Mouse (Mus musculus) cerebellum, adult 9-10 months (tissue): ENCODE results near the gene F2.

Source experiments
- DNase-seq: peaks from one replicate; pipeline ENCODE4 v3.0.0; 2022

Gene F2

DNA sequence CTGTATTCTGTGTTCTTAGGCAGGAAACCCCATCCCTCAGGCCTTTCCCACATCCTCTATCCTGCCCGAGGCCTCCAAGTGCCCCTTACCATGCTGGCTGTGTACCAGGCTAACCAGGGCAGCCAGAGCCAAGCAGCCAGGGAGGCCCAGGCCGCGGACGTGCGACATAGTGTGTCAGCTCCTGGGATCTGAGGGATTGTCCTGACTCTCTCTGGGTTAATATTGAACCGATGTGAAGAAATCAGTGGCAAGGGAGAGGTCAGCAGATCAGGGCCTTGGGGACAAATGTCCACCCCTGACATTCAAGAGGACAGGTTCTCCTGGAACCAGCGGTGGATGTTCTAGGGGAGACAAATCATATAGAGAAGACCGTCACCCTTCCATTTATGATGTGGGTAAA, at the start of gene F2:
Gene F2 (minus strand): TSS at position 186 of the 400 bp plus-strand sequence.
- no peak for DNase-seq

DNA sequence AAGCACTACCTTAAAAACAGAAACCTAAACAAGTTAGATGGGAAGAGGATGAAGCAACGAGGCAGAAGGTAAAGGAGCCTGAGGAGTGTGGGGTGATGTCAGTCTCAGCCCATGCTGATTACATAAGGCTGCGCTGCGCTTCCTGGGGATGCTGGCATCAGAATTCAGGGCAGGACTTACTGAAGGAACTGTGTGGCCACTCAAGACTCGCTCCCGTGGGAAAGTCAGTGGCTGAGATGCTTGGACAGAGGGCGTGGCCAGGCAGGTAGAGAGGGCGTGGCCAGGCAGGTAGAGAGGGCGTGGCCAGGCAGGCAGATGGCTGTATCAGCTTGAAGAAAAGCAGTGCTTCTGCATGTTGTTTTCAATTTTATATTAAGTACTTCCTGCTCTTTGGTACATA, 47.7 kb upstream of the F2 start:
- peak; percentile 41 for DNase-seq

DNA sequence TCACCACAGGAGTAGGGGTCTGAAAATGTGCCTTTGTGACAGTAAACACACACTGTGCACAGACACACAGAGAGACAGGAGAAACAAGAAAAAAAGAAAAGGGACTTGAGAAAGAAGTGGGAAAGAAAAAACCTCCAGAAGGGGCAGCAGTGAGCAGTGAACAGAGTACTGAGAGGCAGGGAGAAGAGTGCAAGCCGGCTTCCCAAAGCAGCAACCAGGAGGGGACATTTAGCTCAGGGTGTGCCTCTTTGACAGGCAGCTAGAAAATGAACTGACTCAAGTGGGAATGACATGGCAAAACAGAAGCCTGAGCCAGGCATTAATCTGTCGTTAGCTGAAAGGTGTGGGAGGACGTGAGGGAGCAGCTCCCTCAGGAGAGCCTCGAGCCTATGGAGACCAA, 46.6 kb upstream of the F2 start:
- peak; percentile 56 for DNase-seq

DNA sequence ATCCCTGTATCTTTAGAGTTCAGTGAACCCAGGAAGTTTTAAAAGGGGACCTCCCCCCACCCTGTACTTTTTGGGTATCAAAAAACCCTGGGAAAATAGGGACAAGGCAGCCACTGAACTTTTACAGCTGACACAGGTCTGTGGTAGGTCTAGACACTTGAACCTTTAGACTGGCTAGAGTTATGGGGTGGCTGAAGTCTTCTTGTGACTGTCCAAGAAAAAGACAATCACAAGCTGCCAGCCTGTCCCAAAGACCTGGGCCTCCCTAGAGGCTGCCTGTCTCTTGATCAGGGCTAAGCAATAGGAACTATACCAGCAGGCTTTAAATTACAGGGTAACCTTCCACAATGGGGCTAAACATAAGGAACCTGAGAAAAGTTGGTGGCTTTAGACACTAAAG, 40.7 kb upstream of the F2 start:
- no peak for DNase-seq

DNA sequence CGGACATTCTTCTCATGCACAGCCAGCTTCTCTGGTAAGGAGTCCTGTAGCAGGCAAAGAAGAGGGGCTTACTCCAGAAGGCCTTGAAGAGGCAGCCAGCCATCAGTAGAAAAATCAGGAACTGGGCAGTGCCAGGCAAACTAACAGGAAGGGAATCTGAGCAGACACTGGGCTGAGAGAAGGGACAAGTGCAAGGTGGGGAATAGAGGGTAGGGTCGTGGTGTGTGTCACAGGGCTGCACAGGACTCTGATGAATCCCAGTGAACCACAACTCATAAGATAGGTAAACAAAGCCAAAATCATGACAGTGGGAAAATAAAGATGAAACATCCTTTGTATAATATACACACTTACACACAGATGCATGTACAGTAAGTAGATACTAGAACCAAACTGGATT, 40.2 kb upstream of the F2 start:
- DNase-seq: no peak

DNA sequence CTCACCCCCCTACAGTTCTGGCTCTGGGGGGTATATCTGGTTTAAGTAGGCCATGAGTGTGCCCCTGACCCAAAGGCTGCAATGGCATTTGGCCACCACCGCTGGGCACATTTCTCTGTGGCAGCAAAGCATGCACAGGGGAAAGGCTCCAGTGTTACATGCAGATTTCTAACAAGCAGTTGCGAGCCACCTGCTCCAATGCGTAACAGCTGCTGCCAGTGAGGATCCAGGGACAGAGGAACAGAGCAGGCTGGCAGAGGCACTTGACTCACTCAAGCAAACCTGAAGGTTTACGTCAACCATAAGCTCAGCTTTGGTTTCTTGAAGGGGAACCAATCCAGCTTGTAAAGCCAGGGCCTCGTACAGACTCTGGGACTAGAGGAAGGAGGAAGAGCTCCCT, 38.7 kb upstream of the F2 start:
- no peak for DNase-seq

DNA sequence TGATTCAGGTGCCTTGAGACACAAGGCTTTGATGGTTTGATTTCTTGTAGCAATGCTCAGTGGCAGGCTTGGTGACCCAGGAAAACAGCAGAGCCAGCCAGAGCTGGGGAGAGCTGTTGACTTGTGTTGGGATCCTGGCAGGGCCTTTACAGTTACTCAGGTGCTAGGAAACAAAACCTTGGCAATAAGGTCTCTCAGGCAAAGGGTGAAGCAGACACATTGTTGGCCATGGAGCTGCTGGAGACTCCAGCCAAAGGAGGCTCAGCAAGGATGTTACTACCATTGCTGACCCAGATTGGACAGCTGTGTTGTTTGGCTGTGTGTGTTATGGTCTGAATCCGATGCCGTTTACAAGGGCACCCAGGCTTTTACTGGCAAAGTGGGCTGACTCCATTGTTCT, 37.4 kb upstream of the F2 start:
- no peak for DNase-seq

DNA sequence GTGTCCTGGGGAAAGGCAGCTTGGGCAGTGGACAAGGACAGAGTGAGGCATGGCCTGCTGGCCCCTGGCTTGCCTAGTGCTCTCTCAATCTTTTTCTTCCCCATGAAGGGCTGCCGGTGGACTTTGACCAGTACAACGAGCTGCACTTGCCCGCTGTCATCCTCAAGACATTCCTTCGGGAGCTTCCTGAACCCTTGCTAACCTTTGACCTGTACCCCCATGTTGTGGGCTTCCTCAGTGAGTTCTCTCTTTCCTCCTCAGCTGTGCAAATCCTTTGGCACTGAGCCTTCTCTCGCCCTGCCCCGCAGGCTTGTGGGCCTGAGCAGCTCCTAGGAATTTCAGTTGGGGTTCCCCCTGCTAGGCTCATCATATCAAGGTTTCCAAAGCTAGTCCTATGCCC, 33.8 kb upstream of the F2 start:
- no peak for DNase-seq

DNA sequence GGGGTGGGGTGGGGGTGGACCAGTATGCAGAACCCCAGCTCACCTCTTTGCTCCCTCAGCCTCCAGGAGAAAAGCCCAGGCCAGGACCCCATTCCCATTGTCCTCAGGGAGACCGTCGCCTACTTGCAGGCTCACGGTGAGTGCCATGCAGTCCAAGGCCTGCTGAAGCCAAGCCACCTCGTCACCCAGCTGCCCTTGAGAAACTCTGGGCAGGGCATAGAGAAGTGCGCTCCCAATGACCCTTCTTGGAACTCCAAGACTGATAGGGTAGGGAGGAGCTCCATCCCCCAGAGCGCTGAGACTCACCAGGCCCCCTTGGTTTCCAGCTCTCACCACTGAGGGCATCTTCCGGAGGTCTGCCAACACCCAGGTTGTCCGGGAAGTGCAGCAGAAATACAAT, 33.1 kb upstream of the F2 start:
- no peak for DNase-seq

DNA sequence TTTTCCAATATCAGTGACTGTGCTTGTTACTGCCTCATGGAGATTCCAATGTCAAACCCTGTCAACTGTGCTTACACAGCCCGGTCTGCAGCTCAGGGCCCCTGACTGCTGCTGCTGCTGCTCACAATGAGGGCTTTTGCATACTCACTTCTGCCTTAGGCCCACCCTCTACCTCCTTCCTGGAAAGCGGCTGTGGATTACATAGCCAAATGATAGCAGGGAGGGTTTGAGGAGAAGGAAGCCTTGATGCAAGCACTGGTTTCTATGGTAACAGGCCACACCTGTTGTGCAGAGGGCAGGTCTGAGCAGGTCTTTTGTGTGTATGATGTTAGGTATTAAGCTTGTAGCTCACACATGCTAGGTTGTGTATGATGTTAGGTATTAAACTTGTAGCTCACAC, 31.5 kb upstream of the F2 start:
- DNase-seq: no peak

DNA sequence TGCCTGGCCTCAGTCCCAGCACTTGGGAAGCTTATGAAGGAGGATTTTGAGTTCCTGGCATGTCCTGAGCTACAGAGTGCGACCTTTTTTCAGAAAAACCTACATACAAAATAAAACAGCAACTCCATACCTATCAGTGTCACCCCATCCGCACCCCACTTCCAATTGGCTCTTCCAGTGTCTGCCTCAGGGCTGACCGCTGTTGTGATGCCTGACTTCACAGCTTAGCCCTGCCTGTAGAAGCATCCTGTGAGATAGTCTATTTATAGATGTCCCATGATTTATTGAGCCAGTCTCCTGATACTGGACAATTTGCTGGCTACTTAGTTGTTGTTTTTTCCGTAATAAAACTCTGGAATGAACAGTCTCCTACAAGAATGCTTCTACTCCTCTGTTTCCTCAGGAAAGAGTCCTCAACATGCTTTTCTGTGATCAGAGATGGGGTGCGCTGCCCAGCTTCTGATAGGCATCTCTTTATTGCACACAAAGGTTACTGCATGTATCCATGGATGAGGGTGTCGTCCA, 30.2 kb upstream of the F2 start:
- no peak for DNase-seq

DNA sequence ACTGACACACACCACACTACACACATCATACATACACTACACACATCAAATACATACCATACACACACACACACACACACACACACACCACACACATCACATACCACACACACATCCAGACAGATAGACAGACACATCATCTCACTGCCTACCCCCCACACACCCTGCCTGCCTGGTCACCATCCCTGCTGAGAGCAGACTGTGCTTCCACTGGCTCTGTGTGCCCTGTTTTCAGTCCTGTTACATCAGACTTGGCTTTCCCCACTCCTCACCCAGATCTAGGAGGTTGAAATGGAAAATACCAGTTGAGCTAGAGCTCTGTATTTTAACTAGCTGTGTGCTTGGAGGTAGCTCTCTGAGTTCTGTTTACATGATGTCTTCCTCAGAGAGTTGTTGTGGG, 28.6 kb upstream of the F2 start:
- DNase-seq: no peak

DNA sequence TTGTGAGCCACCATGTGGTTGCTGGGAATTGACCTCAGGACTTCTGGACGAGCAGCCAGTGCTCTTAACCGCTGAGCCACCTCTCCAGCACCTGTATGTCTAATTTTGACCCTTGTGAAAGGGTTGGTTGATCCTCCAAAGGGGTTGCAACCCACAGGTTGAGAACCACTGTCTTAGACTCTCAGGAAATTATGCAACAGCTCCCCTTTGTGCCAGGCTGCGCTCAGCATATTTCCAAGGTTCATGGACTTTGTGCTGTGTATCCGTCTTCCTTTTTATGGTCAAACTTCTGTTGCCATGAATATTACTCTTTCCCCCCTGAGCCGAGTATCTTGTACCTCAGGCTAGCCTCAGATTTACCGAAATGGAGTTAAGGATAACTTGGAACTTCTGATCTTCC, 24.8 kb upstream of the F2 start:
- DNase-seq: no peak

DNA sequence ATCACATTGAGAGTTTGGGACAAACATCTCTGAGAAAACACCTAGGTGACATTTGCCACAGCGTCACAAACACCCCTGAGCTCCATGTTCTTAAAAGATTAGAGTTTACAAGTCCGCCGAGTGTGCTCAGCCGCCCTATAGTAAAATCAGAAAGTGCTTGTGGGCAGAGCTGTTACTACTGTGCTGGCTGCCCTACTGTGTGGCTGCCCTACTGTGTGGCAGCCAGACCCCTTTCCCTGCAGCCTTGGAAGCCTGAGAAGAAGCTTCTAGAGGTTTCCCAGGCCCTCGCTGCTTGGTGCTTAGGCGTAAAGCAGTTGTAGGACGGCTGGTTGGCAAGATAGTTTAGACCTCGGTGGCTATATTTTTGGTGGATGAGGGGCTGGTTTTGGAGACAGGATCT, 23.4 kb upstream of the F2 start:
- DNase-seq: no peak

DNA sequence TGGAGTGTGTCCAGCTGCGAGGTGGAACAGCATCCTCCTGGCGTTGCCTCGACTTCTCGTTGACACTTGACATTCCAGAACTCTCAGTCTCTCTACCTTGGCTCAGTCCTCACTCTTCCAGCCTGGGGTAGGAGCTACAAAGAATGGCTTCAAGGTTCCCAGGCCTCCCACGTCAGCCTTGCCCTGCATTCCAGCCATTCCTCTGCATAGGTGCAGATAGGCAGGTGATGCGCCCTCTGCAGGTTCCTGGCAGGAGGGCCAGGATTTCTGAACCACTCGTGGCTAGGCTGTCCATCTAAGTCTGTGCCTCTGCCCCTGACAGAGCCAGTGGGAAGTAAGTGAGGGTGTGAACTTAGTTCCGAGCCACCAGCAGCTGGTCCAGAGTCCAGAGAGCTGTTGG, 20.6 kb upstream of the F2 start:
- DNase-seq: no peak

DNA sequence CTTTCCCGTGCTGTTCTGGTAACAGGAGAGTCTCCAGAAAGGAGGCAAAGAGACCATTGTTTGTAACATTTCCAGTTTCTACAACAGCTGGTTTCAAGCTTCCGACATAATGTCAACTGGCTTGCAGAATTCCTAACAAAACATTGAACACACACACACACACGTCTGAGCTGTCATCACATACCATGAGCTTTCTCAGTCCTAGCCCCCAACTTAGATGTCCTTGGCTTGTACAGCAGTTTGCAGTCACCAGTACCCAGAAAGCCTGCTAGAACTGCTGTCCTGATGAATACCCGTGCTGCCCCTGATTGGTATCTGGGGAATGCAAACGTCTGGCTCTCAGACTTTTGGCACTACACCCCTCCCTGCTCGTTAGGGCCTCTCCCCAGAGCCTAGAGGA, 19.6 kb upstream of the F2 start:
- DNase-seq: no peak

DNA sequence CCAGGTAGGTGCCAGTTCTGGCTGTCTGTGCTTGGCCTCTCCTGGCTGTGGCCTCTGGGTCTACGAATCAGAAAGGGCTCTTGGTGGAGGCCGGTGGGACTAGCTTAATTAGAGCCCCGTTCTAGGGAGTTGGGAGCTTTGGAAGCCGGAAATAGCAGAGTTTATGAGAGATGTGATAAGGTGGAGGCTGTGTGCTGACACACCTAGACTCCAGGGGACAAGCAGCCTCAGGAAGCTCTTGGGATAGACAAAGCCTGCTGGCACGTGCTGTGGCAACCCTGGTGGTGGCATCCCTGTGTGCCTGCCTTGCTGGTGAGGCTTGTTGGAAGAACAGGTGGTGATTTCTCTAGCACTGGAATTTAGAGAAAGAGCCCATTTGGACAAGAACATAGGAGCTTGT, 19.2 kb upstream of the F2 start:
- DNase-seq: no peak

DNA sequence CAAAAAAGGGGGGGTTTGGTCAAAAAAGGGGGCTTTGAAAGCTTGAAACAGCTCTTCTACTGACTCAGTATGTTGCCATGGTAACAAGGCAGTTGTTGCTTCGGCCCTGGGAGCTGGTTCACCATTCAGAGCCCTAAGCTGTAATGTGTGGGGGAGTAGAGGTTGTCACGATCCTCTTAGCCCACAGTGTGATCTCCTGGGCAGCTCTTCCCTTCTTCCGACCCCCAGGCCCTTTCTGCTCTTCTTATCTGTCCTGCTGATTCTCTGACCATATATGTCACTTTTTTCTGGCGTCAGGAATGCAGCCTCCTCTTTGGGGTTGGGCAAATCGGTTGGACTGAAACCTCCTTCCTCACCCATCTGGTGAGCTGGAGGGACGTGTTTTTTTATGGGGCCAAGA, 16.6 kb upstream of the F2 start:
- DNase-seq: no peak

DNA sequence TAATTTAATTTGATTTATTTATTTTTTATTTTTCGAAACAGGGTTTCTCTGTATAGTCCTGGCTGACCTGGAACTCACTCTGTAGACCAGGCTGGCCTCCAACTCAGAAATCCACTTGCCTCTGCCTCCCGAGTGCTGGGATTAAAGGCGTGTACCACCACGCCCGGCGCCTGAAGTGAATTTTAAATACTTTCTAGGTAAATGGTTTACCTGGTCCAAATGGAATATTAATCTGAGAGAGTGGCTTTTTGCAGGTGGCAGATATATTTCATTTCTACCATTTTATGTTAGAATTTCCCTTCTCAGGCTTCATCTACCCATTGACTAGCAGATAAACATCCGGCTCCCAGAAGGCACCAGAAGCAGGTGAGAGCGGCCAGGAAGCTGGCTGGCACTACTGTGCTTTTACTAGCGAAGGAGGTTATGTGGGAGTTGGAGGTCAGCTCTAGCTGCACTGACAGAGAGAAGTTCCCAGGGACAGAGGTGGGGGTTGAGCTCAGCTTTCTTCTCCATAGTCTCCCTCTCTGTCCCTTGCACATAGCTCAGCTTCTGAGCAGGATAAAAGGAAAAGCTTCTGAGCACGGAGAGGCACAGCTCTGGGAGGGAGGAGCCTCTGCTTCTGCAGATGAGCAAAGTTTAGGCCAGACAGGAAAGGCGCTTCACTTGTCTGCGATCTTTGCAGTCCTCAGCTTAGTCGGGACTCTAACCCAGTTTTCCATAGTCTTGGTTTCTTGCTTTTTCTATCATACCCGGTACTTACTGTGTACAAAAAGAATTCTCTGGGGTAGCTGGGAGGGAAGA, 15.4 kb upstream of the F2 start:
- DNase-seq: no peak

DNA sequence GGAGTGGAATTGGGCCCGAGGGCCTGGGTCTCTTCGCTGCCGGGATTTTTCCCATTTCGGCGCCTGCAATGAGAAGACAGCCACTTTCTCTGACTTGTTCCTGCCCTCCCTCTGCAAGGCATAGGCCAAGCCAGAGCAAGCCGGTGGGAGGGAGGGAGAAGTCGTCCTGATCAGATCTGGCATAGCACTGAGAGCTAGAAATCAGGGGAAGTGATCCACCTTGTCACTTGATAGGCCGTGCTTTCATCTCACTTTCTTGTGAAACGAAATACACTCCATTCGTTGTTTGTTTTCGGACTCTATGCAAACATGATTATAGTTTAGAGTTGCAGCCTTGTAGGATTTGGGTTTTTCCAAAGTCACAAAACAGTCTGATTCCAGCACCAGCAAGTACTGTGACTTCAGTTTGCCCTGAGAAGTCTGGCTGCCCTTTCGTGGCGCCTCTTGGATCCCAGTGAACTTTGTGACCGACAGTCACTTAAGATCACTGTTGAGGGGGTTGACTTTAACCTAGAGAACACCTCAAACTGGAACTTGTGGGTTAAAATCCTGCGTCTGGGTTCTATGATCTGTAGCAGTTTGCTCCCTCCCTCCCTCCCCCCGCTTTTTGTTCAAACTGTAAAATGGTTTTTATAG, 14.3 kb upstream of the F2 start:
- DNase-seq: no peak

DNA sequence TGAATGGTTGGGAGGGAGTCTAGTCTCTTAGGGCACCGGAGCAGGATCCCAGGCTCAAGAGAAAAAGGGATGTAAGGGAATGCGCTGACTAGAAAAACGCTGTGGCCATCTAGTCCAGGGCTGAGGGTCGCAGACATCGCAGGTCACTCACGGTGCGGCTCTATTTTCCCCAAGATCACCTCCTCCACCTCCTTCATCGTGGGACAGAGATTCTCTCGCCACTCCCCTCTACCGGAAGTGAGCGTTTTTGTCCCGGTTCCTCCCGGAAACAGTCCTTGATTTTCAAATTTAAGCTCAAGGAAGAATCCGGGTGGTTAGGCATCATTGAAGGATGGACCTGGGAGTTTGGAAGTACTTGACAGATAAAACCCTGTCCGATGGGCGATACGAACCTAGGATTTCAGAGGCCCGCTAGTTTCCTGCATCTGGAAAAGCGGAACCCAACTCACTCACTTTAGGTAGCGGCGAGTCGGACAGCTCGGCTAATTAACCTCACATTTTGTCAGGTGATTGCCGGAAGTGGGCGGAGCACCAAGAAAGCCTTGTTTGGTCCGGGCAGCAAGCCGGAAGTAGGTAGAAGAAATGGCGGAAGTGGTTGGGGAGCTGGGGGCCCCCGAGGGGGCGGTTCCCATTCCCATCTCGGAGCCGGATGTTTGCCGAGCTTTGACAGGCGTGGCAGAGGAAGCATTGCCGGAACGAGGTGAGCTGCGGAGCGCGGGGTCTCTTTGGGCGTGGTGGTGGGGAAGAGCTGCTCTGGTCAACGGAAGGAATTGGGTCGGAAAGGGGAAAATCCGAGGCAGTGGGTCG, 13.5 kb upstream of the F2 start, which contains the start of the genes Zfp408 and Arhgap1:
Gene Zfp408 (minus strand): TSS at position 239 of the 807 bp plus-strand sequence.
Gene Arhgap1 (plus strand): TSS at position 308 of the 807 bp plus-strand sequence.
- peak; percentile 97 for DNase-seq

DNA sequence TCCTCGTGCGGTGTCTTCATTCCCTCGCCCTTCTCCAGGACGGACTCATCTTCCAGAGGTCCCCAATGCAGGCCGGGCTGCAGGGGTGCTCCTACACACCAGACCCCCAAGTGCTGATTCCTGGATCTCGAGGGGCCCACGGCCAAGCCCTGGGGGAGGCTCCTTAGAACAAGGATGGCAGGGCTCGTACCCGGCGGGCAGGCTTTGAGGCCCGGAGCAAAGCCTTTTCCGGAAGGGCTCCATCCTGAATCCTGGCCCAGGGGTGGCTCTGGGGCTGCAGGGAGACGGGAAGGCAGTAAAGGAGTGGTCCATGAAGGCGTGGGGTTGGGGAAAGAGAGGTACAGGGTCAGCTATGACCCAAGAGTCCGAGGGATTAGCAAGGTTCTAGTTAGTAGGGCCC, 12.9 kb upstream of the F2 start:
- no peak for DNase-seq

DNA sequence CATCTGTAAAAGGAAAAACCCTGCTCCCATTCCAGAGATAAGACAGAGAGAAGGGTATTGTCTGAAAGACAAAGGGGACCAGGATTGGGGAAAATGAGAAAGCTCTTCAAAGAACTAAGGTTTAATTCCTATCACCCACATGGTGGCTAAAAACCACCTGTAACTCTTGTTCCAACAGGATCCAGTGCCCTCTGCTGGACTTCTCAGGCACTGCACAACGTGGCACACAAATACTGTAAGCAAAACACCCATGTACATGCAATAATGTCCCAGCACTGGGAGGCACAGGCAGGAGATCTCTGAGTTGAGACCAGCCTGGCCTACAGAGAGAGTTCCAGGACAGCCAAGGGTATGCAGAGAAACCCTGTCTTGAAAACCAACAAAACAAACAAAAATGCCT, 10.5 kb upstream of the F2 start:
- peak; percentile 71 for DNase-seq

DNA sequence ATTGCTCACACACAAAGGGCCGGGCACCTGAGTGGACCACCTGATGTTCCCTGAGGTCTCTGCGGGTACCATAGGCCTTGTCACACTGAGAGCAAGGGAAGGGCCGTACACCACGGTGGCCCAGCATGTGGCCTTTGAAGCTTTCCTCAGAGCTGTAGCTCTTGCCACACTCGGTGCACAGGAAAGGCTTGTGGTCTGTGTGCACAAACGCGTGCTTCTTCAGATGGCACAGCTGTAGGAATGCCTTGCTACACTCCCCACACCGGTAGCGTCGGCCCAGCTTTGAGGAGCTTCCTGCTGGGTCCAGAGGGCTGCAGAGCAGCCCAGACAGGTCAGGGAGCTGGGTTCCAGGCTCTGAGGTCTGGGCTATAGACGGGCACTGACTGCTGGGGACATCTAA, 9.6 kb upstream of the F2 start:
- DNase-seq: no peak
